Mouse (Mus musculus): Measurements from ENCODE around the gene Faah. TPM values are rescaled to one million over a fixed set of nuclear protein-coding genes. Genes with fewer than 3 reads are reported as not detected.

Gene Faah
- polyA plus RNA-seq, 1 experiment from 2014 or later = 2.4 TPM

GRCm38 (mm10) chr4:115994662-115995375 is 22.9 kb downstream of the Faah start:
- 86% methylated on average over 16 of the region's 16 CpGs for WGBS
- no peaks in the 10 kb centered on the region for H3K4me1 ChIP-seq
- no peak for DNase-seq (ENCODE audit: low spot score)
- H3K9me3 ChIP-seq = peaks cover 6% of the 10 kb centered on the region; the same call in 1 of the 2 replicates
- no peaks in the 10 kb centered on the region for H3K36me3 ChIP-seq (replicated peaks)
- H3K4me3 ChIP-seq = no peak overlapping the region
- no peak overlapping the region for H3K27ac ChIP-seq (replicated peaks)
- H3K27me3 ChIP-seq (replicated peaks; ENCODE audit: low read depth, poor library complexity, severe bottlenecking) = no peaks in the 10 kb centered on the region

- WGBS = 83% methylated on average over 7 of the region's 7 CpGs
These were observed 28.3 kb downstream of the Faah start for GRCm38 (mm10) chr4:115989382-115989781.

GRCm38 (mm10) chr4:115987858-115988530 is 29.7 kb downstream of the Faah start:
- Histone ChIP-seq H3K27ac (replicated peaks) (no peak overlapping the region), H3K27me3 (replicated peaks; ENCODE audit: low read depth, poor library complexity, severe bottlenecking) (peaks cover 35% of the 10 kb centered on the region), H3K36me3 (replicated peaks) (no peaks in the 10 kb centered on the region), H3K4me3 (no peak overlapping the region), H3K9me3 (peaks cover 6% of the 10 kb centered on the region; the same call in 1 of the 2 replicates), H3K4me1 (peaks cover 6% of the 10 kb centered on the region)
- no peak for DNase-seq (ENCODE audit: low spot score)
- WGBS = 81% methylated on average over 5 of the region's 5 CpGs

More at GRCm38 (mm10) chr4:115989382-115989781, 28.3 kb downstream of the Faah start:
- DNase-seq (ENCODE audit: low spot score) = no peak
- Histone ChIP-seq H3K4me3 (no peak overlapping the region), H3K4me1 (peaks cover 3% of the 10 kb centered on the region), H3K27me3 (replicated peaks; ENCODE audit: low read depth, poor library complexity, severe bottlenecking) (peaks cover 21% of the 10 kb centered on the region), H3K36me3 (replicated peaks) (no peaks in the 10 kb centered on the region), H3K9me3 (peaks cover 6% of the 10 kb centered on the region; the same call in 1 of the 2 replicates), H3K27ac (replicated peaks) (no peak overlapping the region)

- Histone ChIP-seq H3K4me3 (no peak overlapping the region), H3K27me3 (replicated peaks; ENCODE audit: low read depth, poor library complexity, severe bottlenecking) (peaks cover 41% of the 10 kb centered on the region), H3K9me3 (peaks cover 6% of the 10 kb centered on the region; the same call in 1 of the 2 replicates), H3K36me3 (replicated peaks) (no peaks in the 10 kb centered on the region), H3K4me1 (peaks cover 6% of the 10 kb centered on the region), H3K27ac (replicated peaks) (no peak overlapping the region)
- DNase-seq (ENCODE audit: low spot score) = no peak
- 78% methylated on average over 1 of the region's 1 CpGs for WGBS
These were observed 30.3 kb downstream of the Faah start for GRCm38 (mm10) chr4:115987436-115987835.

GRCm38 (mm10) chr4:115984967-115985366 is 32.8 kb downstream of the Faah start:
- Histone ChIP-seq H3K27ac (replicated peaks) (no peak overlapping the region), H3K4me3 (no peak overlapping the region), H3K36me3 (replicated peaks) (no peaks in the 10 kb centered on the region), H3K4me1 (peaks cover 16% of the 10 kb centered on the region), H3K27me3 (replicated peaks; ENCODE audit: low read depth, poor library complexity, severe bottlenecking) (peaks cover 65% of the 10 kb centered on the region), H3K9me3 (no peaks in the 10 kb centered on the region)
- 34% methylated on average over 8 of the region's 8 CpGs for WGBS
- DNase-seq (ENCODE audit: low spot score) = no peak

- 2% methylated on average over 13 of the region's 13 CpGs for WGBS
- peaks cover 74% of the 10 kb centered on the region for H3K27me3 ChIP-seq (replicated peaks; ENCODE audit: low read depth, poor library complexity, severe bottlenecking)
These were observed 33.6 kb downstream of the Faah start for GRCm38 (mm10) chr4:115984111-115984510.

GRCm38 (mm10) chr4:115980676-115981075 is 37.0 kb downstream of the Faah start:
- Histone ChIP-seq H3K4me1 (peaks cover 33% of the 10 kb centered on the region), H3K27me3 (replicated peaks; ENCODE audit: low read depth, poor library complexity, severe bottlenecking) (peaks cover 97% of the 10 kb centered on the region), H3K4me3 (no peak overlapping the region), H3K9me3 (no peaks in the 10 kb centered on the region), H3K27ac (replicated peaks) (no peak overlapping the region), H3K36me3 (replicated peaks) (no peaks in the 10 kb centered on the region)
- WGBS = under 1% methylated on average over 8 of the region's 8 CpGs
- DNase-seq (ENCODE audit: low spot score) = peak; percentile 81

More at GRCm38 (mm10) chr4:115984111-115984510, 33.6 kb downstream of the Faah start:
- peak; percentile 90 for DNase-seq (ENCODE audit: low spot score)
- Histone ChIP-seq H3K9me3 (no peaks in the 10 kb centered on the region), H3K27ac (replicated peaks) (no peak overlapping the region), H3K4me3 (peak overlapping the region; percentile 8), H3K36me3 (replicated peaks) (no peaks in the 10 kb centered on the region), H3K4me1 (peaks cover 25% of the 10 kb centered on the region)

- H3K4me3 ChIP-seq = peak overlapping the region; percentile 49
- H3K27me3 ChIP-seq (replicated peaks; ENCODE audit: low read depth, poor library complexity, severe bottlenecking) = peaks cover 100% of the 10 kb centered on the region
- H3K4me1 ChIP-seq = peaks cover 34% of the 10 kb centered on the region
- WGBS = under 1% methylated on average over 39 of the region's 39 CpGs
- peak; percentile 62 for DNase-seq (ENCODE audit: low spot score)
- no peaks in the 10 kb centered on the region for H3K9me3 ChIP-seq
- no peak overlapping the region for H3K27ac ChIP-seq (replicated peaks)
- H3K36me3 ChIP-seq (replicated peaks) = no peaks in the 10 kb centered on the region
These were observed 38.3 kb downstream of the Faah start for GRCm38 (mm10) chr4:115979437-115979836.

GRCm38 (mm10) chr4:115978911-115979310 is 38.8 kb downstream of the Faah start:
- Histone ChIP-seq H3K4me3 (peak overlapping the region; percentile 49), H3K9me3 (no peaks in the 10 kb centered on the region), H3K27ac (replicated peaks) (no peak overlapping the region), H3K4me1 (peaks cover 29% of the 10 kb centered on the region), H3K27me3 (replicated peaks; ENCODE audit: low read depth, poor library complexity, severe bottlenecking) (peaks cover 100% of the 10 kb centered on the region), H3K36me3 (replicated peaks) (no peaks in the 10 kb centered on the region)
- WGBS = 7% methylated on average over 4 of the region's 4 CpGs
- no peak for DNase-seq (ENCODE audit: low spot score)

GRCm38 (mm10) chr4:115972543-115972942 is 45.2 kb downstream of the Faah start:
- DNase-seq (ENCODE audit: low spot score) = no peak
- H3K4me3 ChIP-seq = no peak overlapping the region
- 70% methylated on average over 24 of the region's 24 CpGs for WGBS
- H3K36me3 ChIP-seq (replicated peaks) = no peaks in the 10 kb centered on the region
- peaks cover 9% of the 10 kb centered on the region; the same call in 1 of the 2 replicates for H3K4me1 ChIP-seq
- H3K9me3 ChIP-seq = no peaks in the 10 kb centered on the region
- H3K27ac ChIP-seq (replicated peaks) = no peak overlapping the region
- peaks cover 100% of the 10 kb centered on the region for H3K27me3 ChIP-seq (replicated peaks; ENCODE audit: low read depth, poor library complexity, severe bottlenecking)

GRCm38 (mm10) chr4:115964446-115964845 is 53.3 kb downstream of the Faah start:
- H3K9me3 ChIP-seq = no peaks in the 10 kb centered on the region
- WGBS = 6% methylated on average over 5 of the region's 5 CpGs
- H3K27me3 ChIP-seq (replicated peaks; ENCODE audit: low read depth, poor library complexity, severe bottlenecking) = peaks cover 100% of the 10 kb centered on the region
- DNase-seq (ENCODE audit: low spot score) = no peak
- peaks cover 46% of the 10 kb centered on the region for H3K4me1 ChIP-seq
- H3K4me3 ChIP-seq = no peak overlapping the region
- no peak overlapping the region for H3K27ac ChIP-seq (replicated peaks)
- no peaks in the 10 kb centered on the region for H3K36me3 ChIP-seq (replicated peaks)

GRCm38 (mm10) chr4:115963751-115964150 is 54.0 kb downstream of the Faah start:
- Histone ChIP-seq H3K27ac (replicated peaks) (no peak overlapping the region), H3K36me3 (replicated peaks) (no peaks in the 10 kb centered on the region), H3K27me3 (replicated peaks; ENCODE audit: low read depth, poor library complexity, severe bottlenecking) (peaks cover 100% of the 10 kb centered on the region), H3K9me3 (no peaks in the 10 kb centered on the region), H3K4me1 (peaks cover 46% of the 10 kb centered on the region), H3K4me3 (peak overlapping the region; percentile 63; the same call in 1 of the 2 replicates)
- DNase-seq (ENCODE audit: low spot score) = no peak
- WGBS = 6% methylated on average over 6 of the region's 6 CpGs
